Mouse (Mus musculus) heart, postnatal 25 days (tissue): Measurements from ENCODE around the gene Saal1. TPM values are rescaled to one million over a fixed set of nuclear protein-coding genes. Genes with fewer than 3 reads are reported as not detected.
A peak's percentile ranks its signal among the peaks of the same experiment; 100 is the strongest.
"Not testable (repeated sequence)": the region's sequence is repeated elsewhere in the genome, so short reads cannot be mapped to it uniquely, and the experiment has no call there.

Experiments used
- DNase-seq: peaks from one replicate; pipeline ENCODE4 v3.0.0; 2022; ENCODE audit warnings: low spot score
- intact Hi-C: fragments of 180-260 bp; cut with DNase I; formaldehyde crosslinking; loops from one replicate; pipeline ENCODE4 v1.15.1; 2025
- total RNA-seq, 2 experiments: library from RNA; stranded (reverse); gene quantifications; 2 replicates each; pipeline ENCODE4 v1.2.3; 2021

Gene Saal1
- total RNA-seq, 2 experiments from 2014 or later = 4.1 to 4.7 TPM

DNA sequence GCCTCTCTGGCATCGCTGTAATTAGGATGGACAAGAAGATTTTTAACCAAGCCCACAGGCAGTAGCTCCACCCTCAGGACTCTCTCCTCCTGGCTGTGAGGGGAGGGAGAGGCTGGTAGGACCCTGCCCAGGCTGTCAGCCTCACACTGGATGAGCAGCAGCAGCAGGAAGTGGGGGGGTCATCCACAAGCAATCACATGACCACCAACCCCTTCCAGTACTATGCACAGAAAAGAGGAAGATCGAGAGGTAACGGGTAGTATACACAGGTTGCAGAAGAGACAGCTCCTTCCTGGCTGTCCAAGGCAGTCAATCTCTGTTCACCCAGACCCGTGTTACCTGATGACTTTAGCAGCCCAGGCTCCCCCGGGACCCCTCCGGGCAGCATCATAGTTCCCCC is 1.8 kb upstream of the Saal1 start:
- no peak for DNase-seq
- intact Hi-C loops = loop anchor here (10.0 kb wide), 1 partner anchor 677 kb away; the partner anchor contains the start of genes Abcc6 and Nomo1

DNA sequence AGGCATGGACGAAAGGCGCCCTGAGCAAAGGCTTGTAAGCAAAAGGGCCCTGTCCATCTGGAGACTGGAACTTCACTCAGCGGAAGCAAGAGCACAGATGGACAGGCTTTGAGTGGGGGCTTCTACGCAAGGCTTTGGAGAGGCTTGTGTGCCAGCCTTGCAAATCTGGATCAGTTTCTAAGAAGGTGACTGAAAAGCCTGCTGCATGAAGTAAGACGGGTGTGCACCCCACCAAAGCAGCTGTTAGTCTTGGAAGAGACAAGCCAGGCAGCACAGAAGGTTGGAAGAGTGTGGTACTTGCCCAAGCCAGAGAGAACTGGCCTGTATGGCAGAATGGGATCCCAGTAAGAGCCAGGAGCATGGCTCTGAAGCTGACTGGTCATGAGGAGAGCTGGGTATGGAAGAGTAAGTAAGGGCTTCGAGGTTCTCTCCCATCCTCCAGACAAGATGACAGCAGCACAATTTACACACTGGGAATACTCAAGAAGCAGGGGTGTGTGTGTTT is 9.9 kb downstream of the Saal1 start:
- intact Hi-C loops = no loop called here

DNA sequence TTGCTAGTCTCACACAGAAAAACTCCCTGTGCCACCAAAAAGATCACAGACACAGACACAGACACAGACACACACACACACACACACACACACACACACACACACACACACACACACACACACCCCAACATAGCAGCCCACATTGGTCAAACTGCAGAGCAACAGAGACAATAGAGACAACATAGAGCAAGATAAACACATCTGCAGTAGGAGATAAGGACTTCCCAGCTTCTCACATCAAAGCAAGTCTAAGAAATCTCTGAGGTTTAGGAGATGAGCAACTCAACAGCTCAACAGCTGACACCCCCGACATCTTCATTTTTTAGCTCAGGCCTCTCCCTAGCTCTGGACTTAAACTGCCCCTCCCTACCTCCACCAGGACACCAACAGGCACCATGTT is 13.7 kb downstream of the Saal1 start:
- no peak for DNase-seq
- intact Hi-C loops = no loop called here

More for the DNA sequence above, 9.9 kb downstream of the Saal1 start:
- no peak for DNase-seq

DNA sequence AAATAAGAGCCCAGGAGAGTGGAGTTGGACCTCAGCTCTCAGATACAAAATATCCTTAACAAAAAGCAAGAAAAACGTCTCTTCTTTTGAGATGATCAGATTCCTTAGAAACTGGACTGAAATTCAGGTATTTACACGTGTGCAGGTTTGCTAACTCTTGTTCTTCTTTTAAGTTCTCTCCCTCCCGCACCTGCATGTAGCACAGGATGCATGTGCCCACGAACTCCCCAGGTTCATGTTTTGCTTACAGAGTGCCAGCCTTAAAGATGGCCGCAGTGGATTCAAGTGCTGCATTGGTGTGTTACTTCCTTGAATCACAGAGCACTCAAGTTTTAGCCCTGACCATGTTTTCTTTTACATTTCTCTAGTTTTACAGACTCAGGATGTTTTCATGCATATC is 23.7 kb downstream of the Saal1 start:
- DNase-seq = no peak
- intact Hi-C loops = no loop called here

DNA sequence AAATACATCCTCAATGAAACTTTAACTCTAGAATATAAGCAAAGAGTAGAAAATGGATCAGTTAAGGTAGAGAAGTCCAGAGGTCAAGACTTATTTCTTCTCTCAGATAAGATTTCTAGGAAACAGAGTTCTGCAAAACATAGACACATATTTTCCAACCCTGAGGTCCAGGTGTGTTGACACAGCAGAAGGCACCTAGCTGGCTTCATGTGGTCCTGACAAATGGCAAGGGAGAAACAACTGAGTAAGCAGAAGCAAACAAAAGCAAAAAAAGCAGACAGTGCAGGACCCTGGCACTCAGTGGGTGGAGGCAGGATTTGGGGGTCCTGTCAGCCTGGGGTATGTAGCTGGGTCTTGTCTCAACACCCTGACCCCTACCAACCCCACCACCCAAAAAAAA is 29.7 kb downstream of the Saal1 start:
- DNase-seq = no peak
- intact Hi-C loops = no loop called here

- intact Hi-C loops, DNase-seq: not testable (repeated sequence)
Observed at GRCm38 (mm10) chr7:46679044-46679443, 31.4 kb downstream of the Saal1 start.

DNA sequence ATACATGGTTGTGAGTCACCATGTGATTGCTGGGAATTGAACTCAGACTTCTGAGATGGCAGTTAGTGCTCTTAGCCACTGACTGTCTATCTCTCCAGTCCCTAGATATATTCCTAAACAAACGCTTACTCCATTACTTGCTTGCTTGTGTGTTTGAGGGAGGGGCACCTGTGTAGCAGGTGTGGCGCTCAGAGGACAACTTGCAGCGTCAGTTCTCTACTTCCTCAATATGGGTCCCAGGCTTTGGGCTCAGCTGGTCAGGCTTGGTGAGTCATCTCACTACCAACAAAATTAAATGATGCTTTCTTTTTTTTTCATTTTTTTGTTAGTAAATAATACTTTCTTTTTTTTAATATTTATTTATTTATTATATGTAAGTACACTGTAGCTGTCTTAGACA is 32.1 kb downstream of the Saal1 start:
- intact Hi-C loops = no loop called here

DNA sequence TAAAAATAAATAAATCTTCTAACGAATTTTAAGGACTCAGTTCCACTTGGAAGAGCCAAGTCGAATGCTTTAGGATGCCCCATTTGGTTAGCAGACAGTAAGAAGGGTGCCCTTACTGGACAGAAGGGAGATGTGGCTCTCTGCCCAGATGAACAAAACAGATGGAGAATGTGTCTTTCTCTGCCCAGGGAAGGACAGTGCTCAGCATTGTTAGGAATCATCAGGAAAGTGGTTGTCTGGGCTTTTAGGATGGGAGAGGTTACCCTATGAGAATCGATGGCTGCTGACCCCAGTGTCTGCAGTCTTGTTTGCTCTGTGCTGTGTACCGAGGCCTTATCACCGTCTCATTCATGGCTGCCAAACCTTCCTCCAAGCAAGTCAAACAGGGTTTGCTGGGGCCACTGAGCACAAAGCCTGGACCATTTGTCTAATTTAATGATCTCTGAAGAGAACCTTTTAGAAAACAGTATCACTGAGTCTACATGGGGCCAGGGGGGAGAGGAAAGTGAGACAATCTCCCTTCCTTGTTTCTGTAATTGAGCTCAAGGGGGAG is 33.6 kb downstream of the Saal1 start:
- no peak for DNase-seq
- intact Hi-C loops = no loop called here

More for the DNA sequence above, 32.1 kb downstream of the Saal1 start:
- no peak for DNase-seq

DNA sequence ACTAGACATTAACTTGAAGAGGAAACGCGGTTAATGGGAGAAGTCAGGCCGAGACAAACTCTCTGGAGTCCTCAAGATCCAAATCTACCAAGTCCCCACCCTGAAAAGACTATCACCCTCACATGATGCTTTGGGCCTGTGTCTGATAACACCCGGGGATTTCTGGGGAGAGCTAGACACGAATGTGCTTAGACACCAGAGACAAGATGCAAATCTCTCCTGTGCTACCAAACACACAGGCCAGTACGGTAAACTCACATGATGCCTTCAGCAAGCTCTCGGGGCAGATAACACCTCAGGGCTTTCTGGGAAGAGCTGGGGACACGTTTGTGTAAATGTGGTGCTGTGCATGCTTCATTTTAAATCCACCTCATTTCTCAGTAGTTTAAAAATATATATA is 34.6 kb downstream of the Saal1 start:
- intact Hi-C loops = no loop called here
- DNase-seq = no peak

DNA sequence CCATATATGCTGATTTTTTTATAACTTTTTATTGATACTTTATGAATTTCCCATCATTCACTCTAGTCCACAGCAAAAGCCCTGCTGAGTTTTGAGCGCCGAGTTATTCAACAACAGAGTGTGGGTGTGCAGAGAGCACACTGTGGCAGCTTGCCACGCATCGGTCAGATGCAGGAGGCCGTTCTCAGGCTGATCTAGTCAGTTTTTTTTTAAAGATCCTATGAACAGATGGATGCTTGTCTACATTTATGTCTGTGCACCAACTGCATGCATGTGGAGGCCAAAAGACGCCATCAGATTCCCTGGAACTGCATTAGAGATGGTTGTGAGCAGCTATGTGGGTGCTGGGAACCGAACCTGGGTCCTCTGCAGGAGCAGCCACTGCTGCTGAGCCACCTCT is 35.4 kb downstream of the Saal1 start:
- no peak for DNase-seq
- intact Hi-C loops = no loop called here

DNA sequence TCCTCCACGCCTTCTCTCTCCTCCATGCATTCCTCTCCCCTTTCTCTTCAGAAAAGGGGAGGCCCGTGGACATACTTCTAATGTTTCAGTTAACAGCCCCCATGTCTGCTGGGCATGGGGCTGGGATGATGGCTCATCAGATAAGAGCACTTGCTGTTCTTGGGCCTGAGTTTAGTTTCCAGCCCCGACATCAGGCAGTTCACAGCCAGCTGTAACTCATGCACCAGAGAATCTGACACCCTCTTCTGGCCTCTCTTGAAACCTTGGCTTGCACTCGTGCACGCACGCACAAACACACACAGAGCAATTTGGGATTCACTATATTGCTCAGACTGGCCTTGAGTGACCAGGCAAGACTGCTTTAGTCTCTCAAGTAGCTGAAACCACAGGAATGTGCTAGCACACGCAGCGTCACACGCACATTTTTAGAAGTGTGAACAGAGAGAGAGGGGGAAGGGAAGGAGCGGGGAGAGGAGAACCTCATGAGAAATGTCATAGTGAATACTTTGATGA is 38.3 kb downstream of the Saal1 start, which contains the start of gene Tph1:
TSS of gene Tph1 (minus strand) at position 378 of the 513 bp plus-strand sequence.
- intact Hi-C loops = no loop called here
- no peak for DNase-seq

DNA sequence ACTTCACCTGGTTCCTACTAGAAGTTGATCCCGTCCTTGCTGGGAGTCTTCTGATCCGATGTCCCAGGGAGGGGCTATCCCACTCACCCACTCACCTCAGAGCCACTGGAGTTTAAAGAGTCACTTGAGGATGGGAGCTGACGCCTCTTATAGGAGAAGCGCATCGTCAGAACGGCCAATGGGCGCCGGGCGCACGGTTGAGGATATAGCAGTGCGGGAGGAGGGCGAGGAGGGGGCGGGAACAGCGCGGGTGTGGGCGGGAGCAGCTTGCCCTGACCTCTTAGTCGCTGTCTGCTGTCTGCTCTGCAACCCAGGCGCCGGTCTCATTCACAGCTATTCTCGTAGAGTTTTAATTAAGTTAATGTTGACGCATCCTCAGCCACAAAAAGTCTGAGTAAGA is 43.2 kb downstream of the Saal1 start:
- no peak for DNase-seq
- intact Hi-C loops = no loop called here

GRCm38 (mm10) chr7:46665236-46665635 is 45.2 kb downstream of the Saal1 start:
- DNase-seq = no peak
- intact Hi-C loops = no loop called here

DNA sequence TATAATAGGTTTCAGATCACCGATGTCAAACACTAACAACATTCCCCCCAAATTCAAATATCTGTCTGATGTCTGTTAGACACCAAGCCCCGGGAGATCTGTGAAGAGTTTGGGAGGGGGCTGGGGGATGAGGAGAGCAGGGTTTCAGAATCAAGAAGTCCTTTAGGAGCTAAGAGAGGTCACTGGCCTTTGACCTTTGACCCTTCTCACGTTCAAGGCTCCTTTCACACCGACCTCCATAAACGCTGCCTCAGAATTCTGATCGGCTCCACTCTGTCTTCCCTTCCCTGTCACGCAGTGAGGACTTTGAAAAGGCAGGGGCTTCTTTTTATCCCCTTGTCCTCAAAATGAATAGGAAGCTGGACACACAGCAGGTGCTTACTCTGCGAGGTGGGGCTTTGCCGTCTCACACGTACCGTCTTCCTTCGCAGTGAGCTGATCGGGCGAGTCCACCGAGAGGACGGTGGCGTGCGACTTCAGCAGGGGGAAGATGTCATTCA is 48.8 kb downstream of the Saal1 start:
- no peak for DNase-seq
- intact Hi-C loops = no loop called here

- DNase-seq = no peak
- intact Hi-C loops = no loop called here
Observed at GRCm38 (mm10) chr7:46652279-46652678, 58.2 kb downstream of the Saal1 start.

- DNase-seq, intact Hi-C loops: not testable (repeated sequence)
Observed at GRCm38 (mm10) chr7:46650231-46650630, 60.2 kb downstream of the Saal1 start.

GRCm38 (mm10) chr7:46648431-46649140 is 61.9 kb downstream of the Saal1 start:
- DNase-seq = no peak
- intact Hi-C loops = no loop called here

GRCm38 (mm10) chr7:46643172-46643571 is 67.3 kb downstream of the Saal1 start:
- intact Hi-C loops = no loop called here
- DNase-seq = no peak

- no peak for DNase-seq
- intact Hi-C loops = no loop called here
Observed at GRCm38 (mm10) chr7:46640062-46640461, 70.4 kb downstream of the Saal1 start.

- intact Hi-C loops = no loop called here
- peak; percentile 78 for DNase-seq
Observed at GRCm38 (mm10) chr7:46639692-46640031, 70.8 kb downstream of the Saal1 start, which contains the start of gene Sergef. TSS of gene Sergef (minus strand) at chr7:46639807.
